Mouse (Mus musculus) forebrain, embryonic 16.5 days (tissue): Measurements from ENCODE around the gene Aatk. TPM values are rescaled to one million over a fixed set of nuclear protein-coding genes. Genes with fewer than 3 reads are reported as not detected.

Experiments
- ATAC-seq: fragments of 200-750 bp; cut with Nextera tagmentation; 2 replicates; pipeline ENCODE4 v1.8.0; 2017; ENCODE audit warnings: mild to moderate bottlenecking, moderate library complexity
- H3K27ac ChIP-seq: fragments of 300-500 bp; sonication (generic); 2 replicates; pipeline ENCODE4 v1.5.1; 2014; ENCODE audit warnings: low read length, control low read depth
- H3K27me3 ChIP-seq: fragments of 300-500 bp; sonication (generic); replicated peaks from 2 replicates; pipeline ENCODE4 v1.6.1; 2014; ENCODE audit warnings: low read length; ENCODE audit not compliant: control insufficient read depth, insufficient read depth
- H3K36me3 ChIP-seq: fragments of 300-500 bp; sonication (generic); 2 replicates; pipeline ENCODE4 v1.6.1; 2014; ENCODE audit not compliant: control insufficient read depth, insufficient read depth
- H3K4me1 ChIP-seq: fragments of 300-500 bp; sonication (generic); replicated peaks from 2 replicates; pipeline ENCODE4 v1.6.1; 2014; ENCODE audit warnings: low read length; ENCODE audit not compliant: control insufficient read depth, insufficient read depth
- H3K4me2 ChIP-seq: fragments of 300-500 bp; sonication (generic); 2 replicates; pipeline ENCODE4 v1.6.1; 2014; ENCODE audit warnings: mild to moderate bottlenecking, low read length, control low read depth
- H3K4me3 ChIP-seq: fragments of 300-500 bp; sonication (generic); replicated peaks from 2 replicates; pipeline ENCODE4 v1.5.1; 2014; ENCODE audit warnings: mild to moderate bottlenecking, low read length, control low read depth
- H3K9ac ChIP-seq: fragments of 300-500 bp; sonication (generic); replicated peaks from 2 replicates; pipeline ENCODE4 v1.6.1; 2014; ENCODE audit warnings: low read depth, low read length, control low read depth
- H3K9me3 ChIP-seq: fragments of 300-500 bp; sonication (generic); 2 replicates; pipeline ENCODE4 v1.6.1; 2016; ENCODE audit warnings: low read length; ENCODE audit not compliant: control insufficient read depth
- WGBS: fragments of 180-500 bp; shearing (Covaris S2); extraction: QIAGEN DNeasy Blood & Tissue Kit; methylation state at CpG from one replicate; pipeline ENCODE4 v1.1.7; 2014; 5-methylcytosine and 5-hydroxymethylcytosine counted together
- polyA plus RNA-seq: library from polyadenylated mRNA; unstranded; fragments of >200 nt; fragmentation: Nextera tagmentation; extraction: Ambion mirVana; gene quantifications from 2 replicates; pipeline ENCODE4 v1.2.1, GENCODE M21; 2015

The Aatk gene
- polyA plus RNA-seq, 1 experiment from 2014 or later = 28.1 TPM

GRCm38 (mm10) chr11:120008956-120009355 is 38.0 kb downstream of the Aatk start:
- Histone ChIP-seq H3K27me3 (no peaks in the 10 kb centered on the region), H3K36me3 (no peaks in the 10 kb centered on the region), H3K9me3 (no peaks in the 10 kb centered on the region), H3K4me2 (no peak overlapping the region), H3K4me3 (no peak overlapping the region), H3K27ac (no peak overlapping the region), H3K9ac (no peak overlapping the region), H3K4me1 (peaks cover 16% of the 10 kb centered on the region)
- ATAC-seq = no peak
- WGBS = 90% methylated on average over 8 of the region's 8 CpGs

- Histone ChIP-seq H3K9me3 (no peaks in the 10 kb centered on the region), H3K4me3 (no peak overlapping the region), H3K4me2 (no peak overlapping the region), H3K27ac (no peak overlapping the region), H3K4me1 (peaks cover 15% of the 10 kb centered on the region), H3K27me3 (no peaks in the 10 kb centered on the region), H3K9ac (no peak overlapping the region), H3K36me3 (no peaks in the 10 kb centered on the region)
- ATAC-seq = no peak
- 92% methylated on average over 1 of the region's 1 CpGs for WGBS
These were observed 38.5 kb downstream of the Aatk start for GRCm38 (mm10) chr11:120008501-120008900.

- H3K27ac ChIP-seq = no peak overlapping the region
- H3K36me3 ChIP-seq = no peaks in the 10 kb centered on the region
- H3K27me3 ChIP-seq = no peaks in the 10 kb centered on the region
- ATAC-seq = no peak
- whole genome bisulfite sequencing = 75% methylated on average over 4 of the region's 4 CpGs
- no peak overlapping the region for H3K9ac ChIP-seq
- no peak overlapping the region for H3K4me3 ChIP-seq
- peaks cover 9% of the 10 kb centered on the region for H3K4me1 ChIP-seq
- H3K9me3 ChIP-seq = no peaks in the 10 kb centered on the region
- no peak overlapping the region for H3K4me2 ChIP-seq
These were observed 39.4 kb downstream of the Aatk start for GRCm38 (mm10) chr11:120007496-120008080.

GRCm38 (mm10) chr11:120005434-120006317 is 41.3 kb downstream of the Aatk start:
- 92% methylated on average over 18 of the region's 18 CpGs for WGBS
- no peaks in the 10 kb centered on the region for H3K4me1 ChIP-seq
- no peak for ATAC-seq

GRCm38 (mm10) chr11:120002634-120003220 is 44.2 kb downstream of the Aatk start:
- ATAC-seq = no peak
- H3K9me3 ChIP-seq = no peaks in the 10 kb centered on the region
- H3K4me3 ChIP-seq = no peak overlapping the region
- H3K27ac ChIP-seq = no peak overlapping the region
- H3K27me3 ChIP-seq = no peaks in the 10 kb centered on the region
- no peak overlapping the region for H3K9ac ChIP-seq
- no peaks in the 10 kb centered on the region for H3K4me1 ChIP-seq
- 93% methylated on average over 7 of the region's 7 CpGs for WGBS
- no peaks in the 10 kb centered on the region for H3K36me3 ChIP-seq
- H3K4me2 ChIP-seq = no peak overlapping the region

More at GRCm38 (mm10) chr11:120005434-120006317, 41.3 kb downstream of the Aatk start:
- no peak overlapping the region for H3K9ac ChIP-seq
- no peak overlapping the region for H3K4me3 ChIP-seq
- H3K4me2 ChIP-seq = no peak overlapping the region
- H3K27ac ChIP-seq = no peak overlapping the region
- H3K27me3 ChIP-seq = no peaks in the 10 kb centered on the region
- no peaks in the 10 kb centered on the region for H3K9me3 ChIP-seq
- H3K36me3 ChIP-seq = no peaks in the 10 kb centered on the region

GRCm38 (mm10) chr11:120002041-120002440 is 44.9 kb downstream of the Aatk start:
- no peak overlapping the region for H3K4me2 ChIP-seq
- H3K4me1 ChIP-seq = no peaks in the 10 kb centered on the region
- no peak overlapping the region for H3K9ac ChIP-seq
- no peaks in the 10 kb centered on the region for H3K27me3 ChIP-seq
- no peak for ATAC-seq
- 77% methylated on average over 5 of the region's 5 CpGs for WGBS
- H3K36me3 ChIP-seq = no peaks in the 10 kb centered on the region
- no peak overlapping the region for H3K27ac ChIP-seq
- H3K9me3 ChIP-seq = no peaks in the 10 kb centered on the region
- H3K4me3 ChIP-seq = no peak overlapping the region

- ATAC-seq = no peak
- H3K9ac ChIP-seq = no peak overlapping the region
- no peaks in the 10 kb centered on the region for H3K4me1 ChIP-seq
- H3K27me3 ChIP-seq = no peaks in the 10 kb centered on the region
- 76% methylated on average over 16 of the region's 16 CpGs for WGBS
- H3K4me3 ChIP-seq = no peak overlapping the region
- H3K4me2 ChIP-seq = no peak overlapping the region
- H3K36me3 ChIP-seq = no peaks in the 10 kb centered on the region
- no peak overlapping the region for H3K27ac ChIP-seq
- H3K9me3 ChIP-seq = no peaks in the 10 kb centered on the region
These were observed 49.6 kb downstream of the Aatk start for GRCm38 (mm10) chr11:119997351-119997750.

- H3K36me3 ChIP-seq = no peaks in the 10 kb centered on the region
- H3K4me3 ChIP-seq = no peak overlapping the region
- no peaks in the 10 kb centered on the region for H3K27me3 ChIP-seq
- H3K9ac ChIP-seq = no peak overlapping the region
- H3K4me1 ChIP-seq = peaks cover 24% of the 10 kb centered on the region
- H3K4me2 ChIP-seq = no peak overlapping the region
- no peak overlapping the region for H3K27ac ChIP-seq
- no peaks in the 10 kb centered on the region for H3K9me3 ChIP-seq
- peak; percentile 82 for ATAC-seq
- 12% methylated on average over 10 of the region's 10 CpGs for WGBS
These were observed 55.7 kb downstream of the Aatk start for GRCm38 (mm10) chr11:119991338-119991678.

- 52% methylated on average over 10 of the region's 10 CpGs for WGBS
- Histone ChIP-seq H3K4me2 (no peak overlapping the region), H3K27me3 (no peaks in the 10 kb centered on the region), H3K9ac (no peak overlapping the region), H3K4me3 (no peak overlapping the region), H3K36me3 (no peaks in the 10 kb centered on the region), H3K9me3 (no peaks in the 10 kb centered on the region), H3K4me1 (peaks cover 24% of the 10 kb centered on the region), H3K27ac (no peak overlapping the region)
- ATAC-seq = no peak
These were observed 56.2 kb downstream of the Aatk start for GRCm38 (mm10) chr11:119990658-119991337.
